Mouse (Mus musculus) right cerebral cortex, postnatal 10 days (tissue): ENCODE results near the gene Drd5.

Experiments used
- DNase-seq, 2 experiments: peaks; one replicate each; pipeline ENCODE4 v3.0.0; 2021; ENCODE audit warnings: low spot score in 2 of 2

Gene Drd5

DNA sequence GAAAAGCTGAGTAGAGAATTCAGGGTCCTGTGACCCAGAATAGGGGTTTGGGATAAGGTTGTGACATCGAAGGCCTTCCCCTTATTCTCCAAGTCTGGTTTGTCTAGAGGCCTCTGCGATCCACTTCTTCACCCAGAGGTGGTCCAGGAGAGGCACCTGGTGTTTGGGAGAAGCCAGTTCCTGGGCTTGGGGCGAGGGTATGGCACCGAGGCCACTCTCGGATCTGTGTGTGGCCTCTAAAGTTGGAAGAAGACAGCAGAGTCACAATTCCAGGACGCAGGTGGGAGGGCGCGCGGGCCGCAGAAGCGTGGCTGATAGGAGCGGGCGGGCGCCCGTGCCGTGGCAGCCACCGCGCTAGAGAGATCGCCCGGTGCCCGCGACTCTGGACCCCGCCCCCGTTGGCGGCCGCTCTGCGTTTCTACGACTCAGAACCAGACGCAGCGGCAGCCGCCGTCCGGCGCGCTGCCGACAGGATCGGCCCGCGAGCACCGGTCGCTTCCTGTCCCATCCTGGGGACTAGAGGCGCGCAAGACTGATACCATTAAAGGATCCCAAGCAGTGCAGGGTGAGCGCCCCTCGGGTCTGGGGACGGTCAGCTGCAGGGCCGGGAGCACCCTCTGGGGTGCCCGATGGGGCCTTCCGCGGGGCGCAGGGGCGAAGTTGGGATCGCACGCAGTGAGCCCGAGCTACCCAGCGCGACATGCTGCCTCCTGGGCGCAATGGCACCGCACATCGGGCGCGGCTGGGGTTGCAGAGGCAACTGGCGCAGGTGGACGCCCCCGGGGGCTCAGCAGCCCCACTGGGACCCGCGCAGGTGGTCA lies at the start of gene Drd5:
Drd5 (plus strand) TSS at position 402 of the 821 bp plus-strand sequence.
- DNase-seq, result no peak

DNA sequence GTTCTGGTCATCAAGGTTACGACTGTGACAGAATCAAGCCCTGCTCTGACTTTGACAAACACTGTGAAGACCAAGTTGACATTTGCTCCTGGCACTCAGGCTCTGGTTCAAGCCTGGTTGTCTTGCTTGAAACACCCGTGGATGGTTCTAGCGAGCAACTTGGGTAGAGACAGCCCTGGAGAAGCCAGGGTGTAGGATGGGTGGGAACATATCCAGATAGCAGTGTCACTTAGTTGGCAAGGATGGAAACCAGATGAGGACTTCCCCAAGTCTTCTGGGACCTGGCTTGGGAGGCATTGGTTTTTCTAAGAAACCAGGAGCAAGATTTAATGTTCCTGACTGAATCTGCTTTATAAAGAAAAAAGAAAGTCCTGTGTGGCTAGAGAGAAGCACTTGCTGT lies 48.2 kb upstream of the Drd5 start:
- DNase-seq, result no peak

DNA sequence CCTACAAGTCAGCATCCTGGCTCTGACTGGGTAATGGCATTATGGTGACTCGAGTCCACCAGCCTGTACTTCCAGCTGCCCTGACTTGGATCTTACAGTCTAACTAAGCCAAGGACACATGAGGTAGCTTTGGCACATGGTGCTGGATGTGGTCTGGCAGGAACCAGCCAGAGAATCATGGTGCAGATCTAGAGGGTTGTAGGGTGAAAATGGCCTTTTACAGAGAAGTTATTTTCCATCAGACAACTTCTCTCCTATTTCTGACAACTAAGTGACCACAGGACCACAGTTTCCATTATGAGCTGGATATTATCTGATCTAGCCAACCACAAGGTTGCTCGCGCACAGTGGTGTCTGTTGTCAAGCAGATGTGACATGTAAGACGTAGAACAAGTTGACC lies 45.3 kb upstream of the Drd5 start:
- peak in 1 of 2 experiments; percentile 10 for DNase-seq

DNA sequence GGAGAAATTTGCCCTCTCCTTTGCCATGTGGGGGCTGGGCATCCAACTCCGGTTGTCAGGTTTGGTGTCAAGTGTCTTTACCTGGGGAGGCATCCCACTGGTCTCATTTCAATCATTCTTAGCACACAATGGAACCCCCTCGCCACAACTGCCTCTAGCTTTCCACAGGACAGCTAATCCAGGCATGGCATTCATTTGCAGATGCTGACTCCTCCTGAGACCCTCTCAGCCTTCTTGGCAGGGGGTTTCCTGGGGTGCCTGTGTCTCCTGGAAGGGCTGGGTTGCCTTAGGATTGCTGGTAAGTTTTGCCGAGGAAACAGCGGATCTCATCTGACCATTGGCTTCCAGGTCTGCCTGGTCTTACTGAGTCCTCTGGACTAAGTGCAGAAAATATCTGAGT lies 43.4 kb upstream of the Drd5 start, which contains the start of gene Otop1:
Otop1 (plus strand) TSS at position 202 of the 400 bp plus-strand sequence.
- peak in 1 of 2 experiments; percentile 11 for DNase-seq

DNA sequence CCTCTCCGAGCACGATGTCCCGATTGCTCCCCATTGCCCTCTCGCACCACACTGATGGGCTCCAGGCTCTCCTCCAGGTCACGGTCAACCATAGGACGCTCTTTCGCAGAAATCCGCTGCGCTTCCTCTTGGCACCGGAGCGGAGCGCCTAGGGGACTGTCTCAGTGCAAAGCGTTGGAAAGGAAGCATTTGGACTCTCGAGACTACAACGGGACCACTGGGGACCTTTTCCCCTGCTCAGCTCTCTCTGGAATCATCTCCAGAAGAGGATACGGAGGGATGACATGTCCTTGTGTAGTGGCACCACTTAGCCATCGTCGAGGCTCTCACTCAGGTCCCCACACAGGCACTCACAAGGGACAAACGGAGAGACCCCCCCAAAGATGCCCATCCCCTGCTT lies 42.7 kb upstream of the Drd5 start:
- DNase-seq, result no peak

DNA sequence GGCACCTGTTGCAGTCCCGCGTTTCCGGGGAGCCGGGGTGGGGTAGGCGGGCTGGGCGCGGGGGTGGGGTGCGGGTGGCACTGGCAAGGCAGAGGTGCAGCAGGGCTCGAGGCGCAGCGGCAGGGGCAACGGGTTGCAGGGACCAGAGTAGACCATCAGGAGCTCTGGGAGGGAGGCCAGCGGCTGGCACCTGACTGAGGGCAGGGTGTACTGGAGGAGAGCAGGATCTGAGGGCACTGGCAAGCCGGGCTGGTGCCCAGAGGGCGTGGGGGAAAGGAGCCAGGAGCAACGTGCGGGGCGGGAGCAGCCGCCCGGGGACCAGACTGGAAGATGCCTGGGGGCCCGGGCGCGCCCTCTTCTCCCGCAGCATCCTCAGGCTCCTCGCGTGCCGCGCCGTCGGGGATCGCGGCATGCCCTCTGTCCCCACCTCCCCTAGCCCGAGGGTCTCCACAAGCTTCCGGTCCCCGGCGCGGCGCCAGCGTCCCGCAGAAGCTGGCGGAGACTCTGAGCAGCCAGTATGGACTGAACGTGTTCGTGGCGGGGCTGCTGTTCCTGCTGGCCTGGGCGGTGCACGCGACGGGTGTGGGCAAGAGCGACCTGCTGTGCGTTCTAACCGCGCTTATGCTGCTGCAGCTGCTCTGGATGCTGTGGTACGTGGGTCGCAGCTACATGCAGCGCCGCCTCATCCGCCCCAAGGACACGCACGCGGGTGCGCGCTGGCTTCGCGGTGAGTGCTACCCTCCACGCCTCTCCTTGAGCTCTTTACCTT lies 41.9 kb upstream of the Drd5 start:
- no peak for DNase-seq

DNA sequence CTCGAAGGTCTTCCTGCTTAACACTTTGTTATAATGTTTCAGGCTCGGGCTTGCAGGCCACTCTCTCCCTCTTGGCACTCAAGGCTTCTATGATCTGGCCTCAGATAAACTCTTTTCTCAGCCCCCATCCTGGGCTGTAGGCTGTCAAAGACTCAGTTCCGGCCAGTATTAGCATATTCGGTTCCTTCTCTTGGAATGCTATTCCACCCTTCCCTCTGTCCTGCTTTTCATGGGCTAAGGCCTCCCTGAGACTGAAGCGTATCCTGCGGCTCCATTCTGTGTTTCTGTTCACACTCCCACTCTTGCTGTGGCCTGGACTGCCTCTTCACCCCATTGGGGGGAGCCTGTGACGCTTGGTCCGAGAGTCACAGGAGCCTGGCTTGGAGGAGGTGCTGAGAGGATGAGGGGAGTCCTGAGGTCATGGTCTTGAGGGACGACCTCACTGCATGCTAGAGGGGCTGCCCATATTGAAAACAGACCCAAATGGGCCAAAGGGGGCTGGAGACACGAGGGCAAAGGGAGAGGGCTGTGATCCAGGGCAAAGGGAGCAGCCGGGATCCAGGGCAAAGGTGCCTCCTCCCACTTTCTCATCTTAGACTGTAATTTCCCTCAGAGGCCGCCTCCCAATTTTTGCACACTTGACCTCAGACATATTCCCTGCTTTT lies 41.1 kb upstream of the Drd5 start:
- no peak for DNase-seq

DNA sequence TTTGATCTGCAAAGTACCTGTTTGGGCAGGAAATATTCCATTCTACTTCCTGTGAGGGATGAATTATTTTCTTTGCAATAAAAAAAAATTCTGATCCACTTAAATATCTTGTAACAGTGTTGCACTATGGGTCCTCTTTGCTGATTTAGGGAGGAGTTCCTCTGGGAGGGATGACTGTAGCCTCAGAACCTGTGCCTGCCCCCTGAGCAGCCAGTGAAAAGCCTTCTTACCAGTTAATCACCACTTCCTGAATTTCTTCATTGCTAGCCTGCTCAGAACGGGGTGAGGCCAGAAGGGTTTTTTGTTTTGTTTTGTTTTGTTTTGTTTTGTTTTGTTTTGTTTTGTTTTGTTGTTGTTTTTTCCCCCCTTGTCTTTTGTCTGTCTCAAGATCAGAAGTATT lies 39.1 kb upstream of the Drd5 start:
- DNase-seq, result no peak

DNA sequence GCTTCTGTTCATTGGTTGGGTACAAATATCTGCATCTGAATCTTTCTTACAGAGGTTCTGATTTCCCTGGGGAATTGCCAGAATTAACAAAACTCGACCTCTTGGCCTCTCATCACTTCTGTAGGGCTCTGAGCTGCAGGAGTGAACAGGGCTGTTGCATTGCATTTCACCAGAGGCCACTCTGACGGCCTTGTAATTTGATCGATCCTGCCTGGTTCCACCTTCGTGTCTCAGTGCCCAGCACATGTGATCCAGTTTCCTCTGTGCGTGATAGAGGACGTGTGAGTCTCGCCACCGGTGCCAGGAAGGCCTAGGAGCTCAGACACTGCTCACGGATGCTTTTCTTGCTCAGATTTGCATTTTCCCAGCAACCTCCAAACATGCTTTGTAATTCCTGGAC lies 33.4 kb upstream of the Drd5 start:
- no peak for DNase-seq

DNA sequence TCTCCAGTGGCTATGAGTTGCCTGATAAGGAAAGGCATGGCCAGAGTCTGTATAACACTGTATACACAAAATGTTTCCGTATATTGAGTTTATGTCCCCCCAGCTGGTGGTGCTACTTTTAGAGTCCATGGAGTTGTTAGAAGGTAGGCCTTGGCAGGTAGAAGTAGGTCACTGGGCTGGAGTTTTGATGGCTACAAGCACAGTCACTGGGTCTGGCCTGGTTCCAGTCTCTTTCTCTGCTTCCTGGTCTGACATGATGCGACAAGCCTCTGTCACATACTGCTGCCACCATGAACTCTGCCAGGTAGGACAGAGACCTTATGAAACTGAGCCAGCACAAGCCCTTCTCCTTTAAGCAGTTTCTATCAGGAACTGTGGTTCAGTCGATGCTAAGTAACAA lies 30.7 kb upstream of the Drd5 start:
- no peak for DNase-seq

DNA sequence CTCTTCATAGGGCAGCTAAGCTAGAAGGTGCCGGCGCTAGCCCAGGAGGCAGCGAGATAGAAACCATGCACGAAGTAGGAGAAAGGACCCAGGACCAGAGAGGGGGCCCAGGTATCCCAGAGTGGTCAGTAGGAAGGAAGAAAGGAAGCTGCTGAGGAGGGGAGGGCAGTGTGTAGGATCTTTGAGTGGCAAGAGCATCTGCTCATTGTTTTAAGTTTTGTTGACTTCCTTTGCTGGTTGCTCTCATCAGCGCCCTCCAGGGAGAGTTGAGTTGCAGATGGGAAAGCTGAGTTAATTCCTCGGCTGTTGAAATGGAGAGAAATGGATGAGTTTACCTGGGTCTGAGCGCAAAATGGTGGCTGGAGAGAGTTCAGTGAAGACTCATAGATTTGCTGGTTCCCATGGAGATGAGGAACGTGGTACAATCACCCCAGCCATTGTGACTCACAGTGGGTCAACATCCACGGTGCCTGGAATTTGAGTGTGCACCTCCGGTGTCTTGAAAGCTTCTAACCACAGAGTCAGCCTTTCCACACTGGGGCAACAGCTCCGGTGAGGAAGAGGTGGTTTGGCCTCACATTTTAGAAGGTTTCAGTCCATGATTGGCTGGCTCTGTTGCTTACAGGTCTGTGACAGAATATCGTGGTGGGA lies 17.3 kb upstream of the Drd5 start:
- no peak for DNase-seq

DNA sequence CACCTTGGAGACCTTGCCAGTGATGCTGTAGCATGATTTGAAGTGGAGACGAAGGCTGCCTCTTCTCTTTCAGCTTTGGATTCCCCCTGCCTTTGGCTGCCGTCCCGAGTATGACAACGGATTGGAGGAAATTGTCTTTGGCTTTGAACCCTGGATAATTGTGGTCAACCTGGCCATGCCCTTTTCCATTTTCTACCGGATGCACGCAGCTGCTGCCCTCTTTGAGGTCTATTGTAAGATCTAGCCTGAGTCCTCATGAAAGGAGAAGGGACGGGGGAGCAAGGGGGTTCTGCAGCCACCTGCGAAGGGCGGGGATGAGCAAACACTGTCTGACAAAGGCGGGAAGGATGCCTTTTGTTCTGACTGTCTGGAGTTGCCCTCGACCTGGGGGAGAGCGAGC lies 16.5 kb upstream of the Drd5 start:
- DNase-seq, result no peak

DNA sequence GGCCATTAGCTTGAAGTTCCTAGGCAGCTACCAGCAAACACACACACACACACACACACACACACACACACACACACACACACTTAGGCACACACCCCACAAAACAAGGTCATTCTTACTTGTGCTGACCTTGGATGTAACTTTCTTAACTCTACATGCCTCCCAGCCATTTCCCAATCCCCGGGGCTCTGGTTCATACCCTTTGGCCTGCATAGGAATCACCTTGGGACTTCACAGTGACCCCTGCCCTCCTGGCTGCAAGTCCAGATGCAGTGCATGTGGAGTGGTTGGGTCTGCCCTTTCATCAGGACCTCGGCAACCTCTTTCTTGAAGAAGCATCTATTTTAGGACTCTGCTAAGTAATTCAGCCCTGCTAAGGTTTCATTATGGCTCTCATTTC lies 13.9 kb upstream of the Drd5 start:
- no peak for DNase-seq

DNA sequence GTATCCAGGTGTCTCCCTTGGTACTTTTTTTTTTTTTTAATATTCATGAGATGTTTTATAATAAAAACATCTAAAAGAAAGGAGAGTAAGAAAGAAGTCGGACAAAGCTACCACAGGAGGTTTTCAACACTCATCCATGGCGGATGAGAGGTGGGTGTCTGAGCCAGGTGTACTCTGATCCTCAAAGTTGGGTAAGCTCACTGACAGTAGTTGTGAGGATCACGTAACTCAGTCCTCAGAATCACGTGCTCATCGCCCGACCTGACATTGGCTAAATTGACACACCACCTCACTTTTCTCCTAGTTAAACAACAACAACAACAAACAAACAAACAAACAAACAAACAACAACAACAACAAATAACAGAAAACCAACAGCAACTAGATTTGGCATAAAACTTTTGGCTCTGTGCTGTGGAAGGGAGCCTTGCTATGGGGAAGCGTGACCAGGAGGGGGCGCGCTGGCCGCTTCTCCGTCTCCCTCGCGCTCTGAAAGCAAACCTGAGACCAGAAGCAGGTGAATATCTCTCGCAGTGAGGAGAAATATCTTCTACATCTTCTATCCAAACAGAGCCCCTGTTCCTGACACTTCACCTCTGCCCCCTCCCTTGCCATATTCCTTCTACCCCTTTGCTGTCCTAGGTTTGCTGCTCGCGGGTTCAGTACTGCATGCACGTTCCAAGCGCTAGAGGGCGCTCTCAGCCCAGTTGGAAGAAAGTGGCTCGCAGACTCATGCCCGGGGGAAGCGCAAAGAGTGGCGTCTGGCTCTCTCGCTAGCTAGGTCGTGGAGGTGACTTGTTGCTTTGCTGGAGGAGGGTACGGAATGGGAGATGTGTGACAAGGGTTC lies 11.7 kb upstream of the Drd5 start:
- DNase-seq, result peak; percentile 89 to 94

DNA sequence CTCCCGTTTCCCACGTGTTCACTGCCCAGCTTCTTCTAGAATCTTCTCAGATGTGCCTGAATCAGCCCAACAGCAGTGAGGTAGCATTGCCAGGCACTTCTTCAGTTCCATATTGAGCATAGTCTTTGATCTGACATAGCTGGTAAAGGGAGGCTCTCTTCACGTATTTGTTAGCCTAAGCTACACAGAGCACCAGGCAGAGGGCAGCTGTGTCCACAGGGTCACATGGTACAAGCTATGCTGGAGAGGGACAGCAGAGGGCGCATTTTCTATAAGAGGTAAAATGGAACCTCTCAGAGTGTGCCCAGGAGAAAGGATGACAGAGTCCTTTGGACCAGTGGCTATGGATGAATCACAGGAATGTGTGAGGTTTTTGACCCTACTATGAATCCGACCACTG lies 10.3 kb upstream of the Drd5 start:
- DNase-seq, result peak in 1 of 2 experiments; percentile 41

DNA sequence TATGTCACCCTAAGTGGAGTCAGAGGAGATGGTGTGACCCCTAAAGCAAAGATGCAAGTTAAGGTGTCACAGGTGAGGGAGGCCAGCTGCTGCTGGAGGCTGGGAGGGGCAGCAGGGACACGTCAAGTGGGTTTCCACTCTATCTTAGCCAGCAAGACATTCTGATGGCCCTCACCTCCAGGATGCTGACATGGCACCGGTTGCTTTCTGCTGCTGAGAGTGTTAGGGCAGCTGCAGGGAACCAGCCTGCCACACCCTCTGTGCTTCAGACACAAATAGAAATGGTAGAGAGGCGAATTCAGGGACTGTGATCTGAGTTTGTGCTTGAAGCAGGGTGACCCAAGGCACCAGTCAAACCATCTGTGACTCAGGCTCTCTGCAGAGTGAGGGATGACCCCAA lies 9.4 kb upstream of the Drd5 start:
- no peak for DNase-seq

DNA sequence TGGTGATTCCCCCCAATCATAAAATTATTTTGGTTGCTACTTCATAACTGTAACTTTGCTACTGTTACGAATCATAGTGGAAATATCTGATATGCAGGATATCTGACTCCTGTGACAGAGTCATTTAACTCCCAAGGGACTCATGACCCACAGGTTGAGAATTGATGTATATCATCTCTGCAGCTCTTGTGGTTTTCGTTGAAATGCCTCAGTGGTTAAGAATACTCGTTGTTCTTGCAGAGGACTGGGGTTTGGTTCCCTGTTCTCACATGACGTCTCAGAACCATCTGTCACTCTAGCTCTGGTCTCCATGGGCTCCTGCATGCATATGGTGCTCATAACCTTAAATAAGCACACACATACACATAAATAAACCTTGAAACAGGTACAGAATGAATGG lies 14.2 kb downstream of the Drd5 start:
- no peak for DNase-seq

DNA sequence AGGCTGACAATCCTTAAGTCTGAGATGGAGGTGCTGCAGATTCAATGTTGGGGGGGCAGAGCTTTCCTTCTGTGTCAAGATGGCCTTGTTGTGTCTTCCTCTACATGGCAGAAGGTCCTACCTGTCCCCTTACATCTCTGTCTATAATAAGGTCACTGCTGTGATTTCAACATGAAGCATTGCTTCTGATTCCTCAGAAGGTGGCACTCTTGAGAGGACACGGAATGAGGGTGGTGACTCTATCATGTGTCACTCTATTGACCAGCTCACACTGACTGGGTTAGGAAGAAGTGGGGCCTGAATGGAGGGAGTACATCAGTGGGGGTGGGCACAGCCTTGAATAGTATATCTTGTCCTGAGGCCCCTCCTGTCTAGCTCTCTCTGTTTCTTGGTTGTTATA lies 15.4 kb downstream of the Drd5 start:
- DNase-seq, result no peak

DNA sequence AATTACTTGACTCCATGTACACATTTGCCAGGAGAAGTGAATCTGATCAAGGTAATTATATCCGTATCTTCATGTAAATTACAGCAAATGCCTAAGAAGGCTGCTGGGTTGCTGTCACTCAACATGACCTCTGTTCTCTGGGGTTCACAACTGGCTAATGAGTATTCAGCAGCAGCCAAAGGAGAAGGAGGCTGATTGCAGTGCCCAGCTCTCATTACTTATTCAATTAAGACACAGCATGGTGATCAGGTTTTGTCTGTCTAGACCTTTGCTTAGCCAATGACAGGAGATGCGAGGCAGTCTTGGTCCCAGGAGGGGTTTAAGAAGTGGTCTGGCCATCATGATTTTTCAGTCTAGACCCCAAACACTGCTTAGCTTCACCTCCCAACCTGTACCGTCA lies 23.9 kb downstream of the Drd5 start:
- DNase-seq, result no peak

DNA sequence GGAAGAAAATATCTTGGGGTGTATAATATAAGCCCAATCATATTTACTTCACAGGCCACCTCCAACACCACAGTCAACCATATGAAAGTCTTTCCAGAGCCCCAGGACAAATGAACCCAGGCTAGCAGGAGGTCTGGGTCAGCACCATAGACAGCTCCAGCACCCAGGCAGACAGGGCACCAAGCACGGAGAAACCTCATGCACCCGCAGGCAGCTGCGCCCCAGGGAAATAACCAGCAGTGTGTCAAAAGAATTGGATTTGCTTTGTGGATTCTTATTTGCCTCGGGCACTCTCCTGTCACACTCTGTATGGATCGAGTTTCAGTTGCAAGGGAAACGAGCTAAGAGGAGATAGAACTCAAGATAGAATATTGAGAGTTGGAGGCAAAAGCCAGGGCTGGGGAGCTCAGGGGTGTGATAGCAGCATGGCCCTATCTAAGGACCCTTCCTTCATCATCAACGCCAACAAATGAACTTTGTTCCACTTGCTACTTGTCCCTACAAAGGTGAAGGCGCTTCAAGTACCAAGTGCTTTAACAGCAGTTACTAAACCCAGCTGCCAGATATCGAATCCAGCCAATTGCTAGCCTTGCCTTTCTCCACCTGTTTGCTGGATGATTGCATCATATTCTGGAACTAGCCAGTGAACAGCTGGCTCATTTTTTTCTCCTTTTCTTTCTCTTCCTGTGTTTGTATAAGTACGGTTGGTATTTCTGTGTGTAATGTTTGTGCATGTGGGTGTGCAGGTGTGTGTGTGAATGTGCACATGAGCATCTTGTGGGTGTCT lies 27.7 kb downstream of the Drd5 start:
- DNase-seq, result no peak
